Mouse (Mus musculus) G1E (cell line): ENCODE measurements around the gene Pcolce.

Source experiments
- CTCF ChIP-seq: IDR thresholded peaks from 2 replicates; pipeline ENCODE4 v1.5.1; 2012; ENCODE audit warnings: low read depth, low read length, inconsistent platforms, mixed read lengths
- GATA1 ChIP-seq: IDR thresholded peaks from 2 replicates; pipeline ENCODE4 v1.6.1; 2012; ENCODE audit warnings: borderline replicate concordance, low read length, inconsistent platforms, mixed read lengths
- GATA2 ChIP-seq: IDR thresholded peaks from 2 replicates; pipeline ENCODE4 v1.6.1; 2012; ENCODE audit warnings: low read depth, low read length, inconsistent platforms, borderline replicate concordance
- POLR2AphosphoS5 ChIP-seq: IDR thresholded peaks from 2 replicates; pipeline ENCODE4 v1.6.1; 2012; ENCODE audit warnings: low read depth, low read length, inconsistent platforms; ENCODE audit not compliant: insufficient replicate concordance
- TAL1 ChIP-seq: conservative IDR thresholded peaks from 2 replicates; pipeline ENCODE4 v1.6.1; 2012; ENCODE audit warnings: low read depth, low read length, inconsistent platforms, mixed read lengths

DNA sequence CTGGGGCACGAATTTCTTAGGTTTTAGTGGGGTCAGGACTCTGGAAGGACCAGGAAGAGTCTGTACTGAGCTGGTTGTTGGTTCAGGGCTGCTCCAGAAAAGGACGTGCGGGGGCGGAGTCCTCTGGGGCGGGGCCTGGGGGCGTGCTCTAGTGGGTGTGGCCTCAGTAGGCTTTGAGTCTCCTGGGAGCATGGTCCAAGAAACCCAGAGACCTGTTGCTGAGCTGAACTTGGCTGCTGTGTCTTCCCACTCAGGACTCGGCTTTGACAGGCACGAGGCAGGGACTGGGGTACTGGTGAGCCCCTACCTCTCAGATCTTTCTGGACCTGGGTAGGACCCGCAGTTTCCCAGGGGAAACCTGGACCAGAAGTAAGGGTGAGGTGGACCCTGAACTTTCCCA lies 43.9 kb downstream of the Pcolce start, which contains the start of gene Tfr2:
- TF ChIP-seq GATA1 (no peak), CTCF (no peak), TAL1 (no peak), POLR2AphosphoS5 (no peak), GATA2 (no peak)
